Mouse (Mus musculus) stomach, postnatal 0 days (tissue): ENCODE measurements around the gene Msi1.

Experiments used
- CTCF ChIP-seq: IDR thresholded peaks from 2 replicates; pipeline ENCODE4 v1.5.1; 2016; ENCODE audit warnings: antibody characterized with exemption, low read depth, mild to moderate bottlenecking, moderate library complexity
- EP300 ChIP-seq: optimal IDR thresholded peaks from 2 replicates; pipeline ENCODE3; 2016; ENCODE audit warnings: antibody characterized with exemption

DNA sequence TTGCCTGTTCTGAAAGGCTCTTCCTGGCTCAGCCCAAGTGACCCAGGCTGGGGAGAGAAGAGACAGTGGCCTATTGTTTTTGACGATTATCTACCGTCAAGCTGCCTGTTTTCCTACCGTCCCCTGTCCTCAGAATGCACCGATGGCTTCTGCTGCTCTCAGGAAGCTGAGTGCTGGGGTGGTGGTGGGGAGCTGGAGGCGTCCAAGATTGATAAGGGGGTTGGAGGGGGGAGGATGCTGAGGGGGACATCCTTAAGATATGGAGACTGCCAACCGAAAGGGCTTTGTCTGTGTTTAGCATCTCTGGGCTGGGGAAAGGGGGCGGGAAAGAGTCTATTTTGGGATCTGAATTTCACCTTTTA is 2.5 kb downstream of the Msi1 start:
- TF ChIP-seq CTCF (no peak), EP300 (no peak)
